Mouse (Mus musculus): ENCODE measurements at regions not wholly inside any gene's neighbourhood (a gene's known extent, or its start where the extent isn't known, plus 50 kb on each side); places are given as distances from the start of the nearest gene placed in this dataset.

DNA sequence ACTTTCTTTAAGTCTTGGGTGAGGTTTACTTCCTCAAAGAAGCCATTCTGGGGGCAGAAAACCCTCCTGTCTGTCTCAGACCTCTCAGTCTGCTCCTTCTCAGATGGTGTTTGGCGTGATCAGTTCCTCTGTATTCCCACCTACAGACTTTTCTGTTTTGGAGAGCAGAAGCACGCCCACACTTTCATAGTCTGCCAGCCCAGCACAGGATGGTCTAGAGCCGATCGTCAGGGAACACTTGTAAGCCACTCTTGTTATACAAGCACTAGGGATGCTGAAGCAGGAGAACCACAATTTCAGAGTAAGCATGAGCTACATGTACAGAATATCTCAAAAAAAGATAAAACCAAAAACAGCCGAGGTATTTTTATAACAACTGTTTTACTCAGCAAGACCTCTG lies 410.4 kb downstream of the Efna5 start:
- Histone ChIP-seq H3K27me3 (replicated peaks; ENCODE audit: control insufficient read depth, insufficient read depth, low read length) (no peaks in the 10 kb centered on the region), H3K4me2 (ENCODE audit: low read length) (no peak overlapping the region), H3K4me3 (replicated peaks; ENCODE audit: low read length) (no peak overlapping the region), H3K36me3 (ENCODE audit: control insufficient read depth, insufficient read depth) (no peaks in the 10 kb centered on the region), H3K9ac (replicated peaks; ENCODE audit: low read depth, low read length) (no peak overlapping the region), H3K4me1 (replicated peaks; ENCODE audit: control insufficient read depth, insufficient read depth, low read length) (no peaks in the 10 kb centered on the region), H3K27ac (ENCODE audit: low read length) (no peak overlapping the region), H3K9me3 (ENCODE audit: control insufficient read depth, low read length) (no peaks in the 10 kb centered on the region)
- no peak for ATAC-seq
- 91% methylated on average over 5 of the region's 5 CpGs for WGBS

DNA sequence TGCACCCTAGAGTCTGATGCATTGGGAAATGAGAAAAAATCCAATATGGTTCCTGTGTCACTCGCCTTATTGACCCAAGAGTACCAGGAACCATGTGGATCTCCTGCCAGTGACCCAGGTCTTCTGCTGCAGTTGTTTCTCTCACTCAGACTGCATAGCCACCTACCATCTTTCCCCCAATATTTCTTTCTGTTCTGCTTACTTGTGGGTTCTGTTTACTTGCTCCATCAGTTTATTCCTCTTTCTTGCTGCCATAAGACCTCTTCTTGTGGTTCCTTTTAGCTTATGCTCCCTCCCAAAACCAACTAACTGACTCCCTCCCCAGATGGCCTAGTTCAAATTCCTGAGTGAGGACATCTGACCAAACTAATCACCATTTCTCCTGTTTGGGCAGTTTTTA lies 411.8 kb downstream of the Efna5 start:
- Histone ChIP-seq H3K9me3 (ENCODE audit: control insufficient read depth, low read length) (no peaks in the 10 kb centered on the region), H3K4me2 (ENCODE audit: low read length) (no peak overlapping the region), H3K9ac (replicated peaks; ENCODE audit: low read depth, low read length) (no peak overlapping the region), H3K4me3 (replicated peaks; ENCODE audit: low read length) (no peak overlapping the region), H3K36me3 (ENCODE audit: control insufficient read depth, insufficient read depth) (no peaks in the 10 kb centered on the region), H3K4me1 (replicated peaks; ENCODE audit: control insufficient read depth, insufficient read depth, low read length) (no peaks in the 10 kb centered on the region), H3K27me3 (replicated peaks; ENCODE audit: control insufficient read depth, insufficient read depth, low read length) (no peaks in the 10 kb centered on the region), H3K27ac (ENCODE audit: low read length) (no peak overlapping the region)
- WGBS = 100% methylated on average over 1 of the region's 1 CpGs
- no peak for ATAC-seq

DNA sequence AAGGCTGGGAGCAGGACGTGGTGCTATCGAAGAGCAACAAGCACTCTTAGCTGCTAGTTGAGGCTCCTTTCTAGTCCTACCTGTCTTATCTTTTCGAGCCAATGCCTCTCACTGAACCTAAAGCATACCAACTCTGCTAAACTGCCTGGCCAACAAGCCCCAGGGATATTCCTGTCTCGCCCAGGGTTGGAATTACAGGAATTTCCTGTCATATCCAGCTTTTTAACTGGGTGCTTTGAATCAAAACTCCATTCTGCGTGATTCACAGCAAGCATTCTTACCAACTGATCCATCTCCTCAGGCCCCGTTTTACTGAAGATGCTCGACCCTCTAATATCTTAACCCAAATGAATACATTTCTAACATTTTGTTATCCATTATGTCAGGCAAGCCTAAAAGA lies 412.3 kb downstream of the Efna5 start:
- Histone ChIP-seq H3K4me2 (ENCODE audit: low read length) (no peak overlapping the region), H3K27me3 (replicated peaks; ENCODE audit: control insufficient read depth, insufficient read depth, low read length) (no peaks in the 10 kb centered on the region), H3K27ac (ENCODE audit: low read length) (no peak overlapping the region), H3K4me1 (replicated peaks; ENCODE audit: control insufficient read depth, insufficient read depth, low read length) (no peaks in the 10 kb centered on the region), H3K36me3 (ENCODE audit: control insufficient read depth, insufficient read depth) (no peaks in the 10 kb centered on the region), H3K4me3 (replicated peaks; ENCODE audit: low read length) (no peak overlapping the region), H3K9me3 (ENCODE audit: control insufficient read depth, low read length) (no peaks in the 10 kb centered on the region), H3K9ac (replicated peaks; ENCODE audit: low read depth, low read length) (no peak overlapping the region)
- WGBS = 87% methylated on average over 7 of the region's 7 CpGs
- no peak for ATAC-seq

DNA sequence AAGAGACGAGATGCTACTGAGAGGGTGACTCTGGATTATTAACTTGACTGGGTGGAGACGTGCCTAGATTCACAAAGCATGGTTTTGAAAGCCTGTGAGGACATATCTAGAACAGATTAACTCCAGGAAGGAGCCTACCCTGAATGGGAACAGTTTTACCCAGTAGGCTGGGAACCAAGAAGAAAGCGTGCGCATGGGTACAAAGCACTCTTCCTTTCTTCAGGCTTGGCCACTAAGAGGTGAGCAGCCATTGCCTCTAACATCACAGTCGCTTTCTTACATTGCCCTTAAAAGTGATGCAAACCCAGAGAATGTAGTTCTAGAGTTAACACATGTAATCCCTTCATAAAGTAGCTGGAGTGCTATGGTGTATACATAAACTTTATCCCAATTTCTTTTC lies 414.0 kb downstream of the Efna5 start:
- H3K4me2 ChIP-seq (ENCODE audit: low read length) = no peak overlapping the region
- 89% methylated on average over 5 of the region's 5 CpGs for WGBS
- no peak for ATAC-seq
- no peaks in the 10 kb centered on the region for H3K27me3 ChIP-seq (replicated peaks; ENCODE audit: control insufficient read depth, insufficient read depth, low read length)
- no peaks in the 10 kb centered on the region for H3K4me1 ChIP-seq (replicated peaks; ENCODE audit: control insufficient read depth, insufficient read depth, low read length)
- no peaks in the 10 kb centered on the region for H3K9me3 ChIP-seq (ENCODE audit: control insufficient read depth, low read length)
- no peak overlapping the region for H3K27ac ChIP-seq (ENCODE audit: low read length)
- no peaks in the 10 kb centered on the region for H3K36me3 ChIP-seq (ENCODE audit: control insufficient read depth, insufficient read depth)
- no peak overlapping the region for H3K4me3 ChIP-seq (replicated peaks; ENCODE audit: low read length)
- no peak overlapping the region for H3K9ac ChIP-seq (replicated peaks; ENCODE audit: low read depth, low read length)

DNA sequence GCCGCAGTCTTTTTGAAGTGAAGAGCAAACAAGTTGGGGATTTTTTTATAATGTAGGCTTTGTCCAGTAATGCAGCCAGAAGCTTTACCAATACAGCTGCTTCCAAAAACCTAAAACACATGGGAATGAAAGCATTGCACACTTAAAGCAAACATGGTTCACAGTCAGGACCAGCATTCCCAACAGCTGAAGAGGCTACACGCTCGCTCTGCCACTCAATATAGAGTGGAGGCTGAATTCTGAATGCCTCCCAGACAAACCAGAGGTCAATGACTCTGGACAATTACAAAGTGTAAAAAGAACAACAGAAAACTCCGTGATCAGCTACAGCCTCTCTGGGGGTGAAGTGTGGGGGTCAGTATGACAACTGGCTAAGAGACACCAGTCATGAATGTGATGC lies 416.1 kb downstream of the Efna5 start:
- Histone ChIP-seq H3K36me3 (ENCODE audit: control insufficient read depth, insufficient read depth) (no peaks in the 10 kb centered on the region), H3K4me3 (replicated peaks; ENCODE audit: low read length) (no peak overlapping the region), H3K9me3 (ENCODE audit: control insufficient read depth, low read length) (no peaks in the 10 kb centered on the region), H3K27me3 (replicated peaks; ENCODE audit: control insufficient read depth, insufficient read depth, low read length) (no peaks in the 10 kb centered on the region), H3K4me2 (ENCODE audit: low read length) (no peak overlapping the region), H3K27ac (ENCODE audit: low read length) (no peak overlapping the region), H3K9ac (replicated peaks; ENCODE audit: low read depth, low read length) (no peak overlapping the region), H3K4me1 (replicated peaks; ENCODE audit: control insufficient read depth, insufficient read depth, low read length) (no peaks in the 10 kb centered on the region)
- no peak for ATAC-seq
- 71% methylated on average over 4 of the region's 4 CpGs for WGBS

DNA sequence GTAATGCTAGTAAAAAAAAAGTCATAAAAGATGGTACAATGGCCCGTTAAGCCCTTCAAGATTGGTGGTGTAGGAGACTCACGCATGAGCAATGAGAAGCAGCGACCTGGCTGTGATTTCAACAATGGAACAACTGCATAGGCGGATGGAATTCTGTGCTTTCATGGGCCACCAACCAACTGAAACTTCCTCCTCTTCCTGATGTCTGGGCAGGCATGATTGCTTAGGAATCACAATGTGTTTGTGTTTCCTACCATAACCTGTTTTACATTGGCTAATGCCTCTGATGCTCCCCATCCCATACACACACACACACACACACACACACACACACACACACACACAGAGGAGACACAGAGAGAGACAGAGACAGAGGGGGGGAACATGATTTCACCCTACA lies 416.9 kb downstream of the Efna5 start:
- ATAC-seq = no peak
- Histone ChIP-seq H3K4me3 (replicated peaks; ENCODE audit: low read length) (no peak overlapping the region), H3K4me2 (ENCODE audit: low read length) (no peak overlapping the region), H3K36me3 (ENCODE audit: control insufficient read depth, insufficient read depth) (no peaks in the 10 kb centered on the region), H3K9me3 (ENCODE audit: control insufficient read depth, low read length) (no peaks in the 10 kb centered on the region), H3K9ac (replicated peaks; ENCODE audit: low read depth, low read length) (no peak overlapping the region), H3K4me1 (replicated peaks; ENCODE audit: control insufficient read depth, insufficient read depth, low read length) (no peaks in the 10 kb centered on the region), H3K27ac (ENCODE audit: low read length) (no peak overlapping the region), H3K27me3 (replicated peaks; ENCODE audit: control insufficient read depth, insufficient read depth, low read length) (no peaks in the 10 kb centered on the region)
- WGBS = 82% methylated on average over 4 of the region's 4 CpGs

DNA sequence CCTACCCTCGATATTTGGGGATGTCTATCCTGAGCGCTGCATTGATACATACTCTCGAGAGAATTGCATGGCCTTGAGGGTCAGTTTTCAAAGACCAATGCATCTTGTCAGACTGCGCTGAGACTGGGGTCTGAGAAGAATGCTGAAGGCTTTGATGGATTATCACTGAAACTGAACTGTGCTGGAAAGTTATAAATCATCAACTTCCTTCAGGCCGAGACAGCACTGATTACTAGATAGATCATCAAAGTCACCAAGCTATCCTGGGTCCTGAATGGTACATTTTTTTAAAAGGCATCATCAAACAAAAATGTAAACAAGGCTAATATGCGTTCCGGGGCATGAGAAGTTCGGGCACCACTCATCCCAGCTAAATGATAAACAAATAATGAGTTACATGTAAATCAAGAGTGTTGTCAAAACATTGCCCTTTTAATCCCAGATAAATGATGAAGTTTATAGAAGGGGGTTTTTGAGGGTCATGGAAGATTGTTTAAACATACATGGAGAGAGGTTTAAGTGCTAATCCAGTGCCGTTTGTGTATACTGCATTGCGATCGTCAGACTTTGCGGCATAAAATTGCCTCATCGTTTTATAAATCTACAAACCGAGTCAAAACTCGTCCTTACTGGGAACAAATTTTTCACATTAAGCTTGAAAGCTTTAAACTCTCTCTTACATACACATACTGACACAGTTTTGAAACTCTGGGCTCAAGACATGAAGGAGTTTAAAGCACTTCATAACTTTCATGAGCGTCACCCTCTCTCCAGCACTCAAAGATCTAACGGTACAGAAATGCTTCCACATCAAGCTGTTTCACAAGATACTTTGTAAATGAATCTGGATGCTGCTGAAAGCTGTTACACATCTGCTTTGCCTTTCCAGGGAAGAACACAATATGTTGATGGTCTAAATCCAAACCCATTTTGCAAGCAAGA lies 419.5 kb downstream of the Efna5 start:
- H3K9ac ChIP-seq (replicated peaks; ENCODE audit: low read depth, low read length) = no peak overlapping the region
- no peaks in the 10 kb centered on the region for H3K27me3 ChIP-seq (replicated peaks; ENCODE audit: control insufficient read depth, insufficient read depth, low read length)
- WGBS = 85% methylated on average over 17 of the region's 17 CpGs
- H3K4me3 ChIP-seq (replicated peaks; ENCODE audit: low read length) = no peak overlapping the region
- no peak overlapping the region for H3K4me2 ChIP-seq (ENCODE audit: low read length)
- no peaks in the 10 kb centered on the region for H3K4me1 ChIP-seq (replicated peaks; ENCODE audit: control insufficient read depth, insufficient read depth, low read length)
- H3K27ac ChIP-seq (ENCODE audit: low read length) = no peak overlapping the region
- ATAC-seq = no peak
- no peaks in the 10 kb centered on the region for H3K9me3 ChIP-seq (ENCODE audit: control insufficient read depth, low read length)
- no peaks in the 10 kb centered on the region for H3K36me3 ChIP-seq (ENCODE audit: control insufficient read depth, insufficient read depth)

DNA sequence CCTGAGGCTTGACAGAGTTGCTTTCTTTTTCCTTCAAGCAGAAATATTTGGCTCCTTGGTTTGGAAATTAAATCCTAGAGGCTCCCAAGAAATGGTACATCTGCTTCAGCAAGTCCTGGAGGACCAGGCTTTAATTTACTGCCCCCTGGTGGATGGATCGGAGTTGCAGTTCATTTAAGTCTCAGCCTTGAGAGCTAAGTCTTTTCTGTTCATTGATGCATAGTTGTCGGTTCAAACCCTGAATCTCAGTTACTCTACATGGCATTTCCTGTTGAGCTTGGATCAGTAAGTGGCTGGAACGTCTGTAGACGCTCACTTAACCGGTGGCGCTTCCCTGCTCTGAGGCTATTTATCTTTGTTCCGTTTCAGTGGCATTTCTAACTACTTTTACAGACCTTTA lies 422.2 kb downstream of the Efna5 start:
- Histone ChIP-seq H3K27me3 (replicated peaks; ENCODE audit: control insufficient read depth, insufficient read depth, low read length) (no peaks in the 10 kb centered on the region), H3K4me1 (replicated peaks; ENCODE audit: control insufficient read depth, insufficient read depth, low read length) (no peaks in the 10 kb centered on the region), H3K36me3 (ENCODE audit: control insufficient read depth, insufficient read depth) (no peaks in the 10 kb centered on the region), H3K27ac (ENCODE audit: low read length) (no peak overlapping the region), H3K4me2 (ENCODE audit: low read length) (no peak overlapping the region), H3K4me3 (replicated peaks; ENCODE audit: low read length) (no peak overlapping the region), H3K9ac (replicated peaks; ENCODE audit: low read depth, low read length) (no peak overlapping the region), H3K9me3 (ENCODE audit: control insufficient read depth, low read length) (no peaks in the 10 kb centered on the region)
- 45% methylated on average over 7 of the region's 7 CpGs for WGBS
- ATAC-seq = no peak

DNA sequence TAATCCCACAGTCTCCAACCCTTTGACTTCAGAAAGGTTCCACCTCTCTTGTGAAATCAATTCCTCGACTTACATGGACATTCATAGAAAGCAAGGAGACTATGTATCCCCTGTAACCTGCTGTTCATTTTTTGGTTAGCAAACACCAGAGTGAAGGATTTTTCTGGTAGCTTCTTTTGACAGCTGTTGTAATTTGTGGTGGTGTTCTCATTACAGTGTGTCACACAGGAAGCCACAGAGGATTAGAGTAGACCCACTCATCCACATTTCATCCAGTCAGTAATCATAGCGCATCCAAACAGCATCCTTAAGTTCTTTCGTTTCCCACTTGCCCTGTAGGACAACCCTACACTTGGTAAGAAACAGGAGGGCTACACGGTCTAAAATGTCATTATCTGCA lies 443.1 kb downstream of the Efna5 start:
- Histone ChIP-seq H3K4me3 (replicated peaks; ENCODE audit: low read length) (no peak overlapping the region), H3K27me3 (replicated peaks; ENCODE audit: control insufficient read depth, insufficient read depth, low read length) (no peaks in the 10 kb centered on the region), H3K27ac (ENCODE audit: low read length) (no peak overlapping the region), H3K4me2 (ENCODE audit: low read length) (no peak overlapping the region), H3K9me3 (ENCODE audit: control insufficient read depth, low read length) (no peaks in the 10 kb centered on the region), H3K9ac (replicated peaks; ENCODE audit: low read depth, low read length) (no peak overlapping the region), H3K4me1 (replicated peaks; ENCODE audit: control insufficient read depth, insufficient read depth, low read length) (no peaks in the 10 kb centered on the region), H3K36me3 (ENCODE audit: control insufficient read depth, insufficient read depth) (no peaks in the 10 kb centered on the region)
- WGBS = 95% methylated on average over 4 of the region's 4 CpGs
- ATAC-seq = no peak

DNA sequence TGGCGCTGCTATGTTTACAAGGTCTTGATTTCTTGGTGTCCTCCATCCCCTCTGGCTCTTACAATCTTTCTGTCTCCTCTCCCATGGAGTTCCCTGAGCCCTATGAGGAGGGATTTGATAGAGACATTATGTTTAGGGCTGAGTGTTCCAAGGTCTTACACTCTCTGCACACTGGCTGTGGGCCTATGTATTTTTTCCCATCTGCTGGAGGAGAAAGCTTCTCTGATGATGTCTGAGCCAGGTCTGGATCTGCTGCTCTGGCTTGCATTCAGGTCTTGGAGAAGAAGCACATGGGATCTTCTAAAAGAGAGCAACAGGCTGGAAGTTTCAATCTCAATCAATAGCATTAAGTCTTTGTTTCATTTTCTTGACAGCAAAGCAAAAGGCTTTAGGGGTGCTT lies 445.1 kb downstream of the Efna5 start:
- Histone ChIP-seq H3K9me3 (ENCODE audit: control insufficient read depth, low read length) (no peaks in the 10 kb centered on the region), H3K4me2 (ENCODE audit: low read length) (no peak overlapping the region), H3K27ac (ENCODE audit: low read length) (no peak overlapping the region), H3K4me3 (replicated peaks; ENCODE audit: low read length) (no peak overlapping the region), H3K4me1 (replicated peaks; ENCODE audit: control insufficient read depth, insufficient read depth, low read length) (no peaks in the 10 kb centered on the region), H3K36me3 (ENCODE audit: control insufficient read depth, insufficient read depth) (no peaks in the 10 kb centered on the region), H3K27me3 (replicated peaks; ENCODE audit: control insufficient read depth, insufficient read depth, low read length) (no peaks in the 10 kb centered on the region), H3K9ac (replicated peaks; ENCODE audit: low read depth, low read length) (no peak overlapping the region)
- WGBS = 86% methylated on average over 1 of the region's 1 CpGs
- ATAC-seq = no peak
